Mouse (Mus musculus): ENCODE data around the gene Pm20d1.

DNA sequence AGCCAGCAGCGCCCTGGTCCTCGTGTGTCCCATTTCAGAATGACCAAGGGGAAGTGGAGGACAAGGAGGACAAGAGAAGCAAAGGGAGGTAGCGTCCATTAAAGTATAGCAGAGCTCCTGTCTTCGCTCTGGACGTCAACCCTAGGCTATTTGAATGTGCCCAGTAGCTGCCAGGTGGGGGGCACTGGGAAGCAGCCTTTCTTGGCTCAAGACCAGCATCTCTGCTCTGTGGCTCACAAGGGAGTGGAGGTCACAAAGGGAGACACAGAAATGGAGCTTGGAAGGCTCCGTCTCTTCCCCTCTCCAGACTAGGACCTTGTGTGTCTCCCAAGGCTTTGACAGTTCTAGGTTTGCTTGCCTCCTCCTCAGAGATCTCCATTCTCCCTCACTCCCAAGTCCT is 19.7 kb downstream of the Pm20d1 start:
- TF ChIP-seq CTCF (IDR thresholded peaks at IDR 0.05; ENCODE audit: low read depth) (no peak), EP300 (IDR thresholded peaks at IDR 0.05; ENCODE audit: low read depth) (no peak)

All from liver, postnatal 0 days (tissue).